Mouse (Mus musculus) limb, embryonic 13.5 days (tissue): ENCODE measurements at regions not wholly inside any gene's neighbourhood (a gene's known extent, or its start where the extent isn't known, plus 50 kb on each side); places are given as distances from the start of the nearest gene placed in this dataset.
"Not testable (repeated sequence)": the region's sequence is repeated elsewhere in the genome, so short reads cannot be mapped to it uniquely, and the experiment has no call there.

Experiments used
- ATAC-seq: fragments of 200-750 bp; cut with Nextera tagmentation; 2 replicates; pipeline ENCODE4 v1.8.0; 2017; ENCODE audit warnings: low read depth, moderate number of reproducible peaks, moderate TSS enrichment; ENCODE audit not compliant: low FRiP score
- H3K27ac ChIP-seq: fragments of 300-500 bp; sonication (generic); 2 replicates; pipeline ENCODE4 v1.5.1; 2015; ENCODE audit warnings: inconsistent platforms, mild to moderate bottlenecking, moderate library complexity
- H3K27me3 ChIP-seq: fragments of 300-500 bp; sonication (generic); 2 replicates; pipeline ENCODE4 v1.6.1; 2015; ENCODE audit warnings: mild to moderate bottlenecking, inconsistent platforms
- H3K36me3 ChIP-seq: fragments of 300-500 bp; sonication (generic); 2 replicates; pipeline ENCODE4 v1.6.1; 2015; ENCODE audit warnings: inconsistent platforms, mild to moderate bottlenecking, moderate library complexity
- H3K4me1 ChIP-seq: fragments of 300-500 bp; sonication (generic); 2 replicates; pipeline ENCODE4 v1.6.1; 2015; ENCODE audit warnings: inconsistent platforms
- H3K4me2 ChIP-seq: fragments of 300-500 bp; sonication (generic); replicated peaks from 2 replicates; pipeline ENCODE4 v1.6.1; 2015; ENCODE audit warnings: inconsistent platforms, mild to moderate bottlenecking, moderate library complexity
- H3K4me3 ChIP-seq: fragments of 300-500 bp; sonication (generic); 2 replicates; pipeline ENCODE4 v1.5.1; 2015; ENCODE audit warnings: moderate library complexity, mild to moderate bottlenecking, inconsistent platforms
- H3K9ac ChIP-seq: fragments of 300-500 bp; sonication (generic); 2 replicates; pipeline ENCODE4 v1.6.1; 2015; ENCODE audit warnings: mild to moderate bottlenecking, inconsistent platforms
- H3K9me3 ChIP-seq: fragments of 300-500 bp; sonication (generic); 2 replicates; pipeline ENCODE4 v1.6.1; 2016; ENCODE audit warnings: inconsistent platforms
- WGBS: fragments of 180-500 bp; shearing (Covaris S2); methylation state at CpG from one replicate; pipeline ENCODE4 v1.1.7; 2015; 5-methylcytosine and 5-hydroxymethylcytosine counted together

DNA sequence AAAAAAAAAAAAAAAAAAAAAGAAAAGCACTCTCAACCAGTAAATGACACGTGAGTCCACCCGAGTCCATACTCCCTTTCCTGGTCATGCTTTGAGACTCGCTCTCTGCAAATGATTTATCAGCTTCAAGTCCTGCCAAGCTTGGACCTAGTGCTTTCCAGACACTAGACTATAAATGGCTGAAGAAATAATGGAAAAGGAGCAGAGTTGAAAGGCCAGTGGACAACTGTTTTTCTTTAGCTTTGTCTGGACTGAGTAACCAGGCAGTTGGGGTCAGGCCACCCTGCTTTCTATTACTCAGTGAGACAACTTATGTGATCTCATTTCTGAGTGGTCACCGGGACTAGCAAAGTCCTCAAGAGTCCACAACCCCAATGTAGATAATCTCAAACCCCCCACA, 112.9 kb downstream of the Kcns3 start:
- no peak overlapping the region for H3K4me2 ChIP-seq
- ATAC-seq, result no peak
- no peak overlapping the region for H3K27ac ChIP-seq
- WGBS, result 91% methylated on average over 4 of the region's 4 CpGs
- H3K36me3 ChIP-seq, result no peaks in the 10 kb centered on the region
- no peaks in the 10 kb centered on the region for H3K9me3 ChIP-seq
- H3K9ac ChIP-seq, result no peak overlapping the region
- no peaks in the 10 kb centered on the region for H3K27me3 ChIP-seq
- H3K4me1 ChIP-seq, result no peaks in the 10 kb centered on the region
- H3K4me3 ChIP-seq, result no peak overlapping the region

DNA sequence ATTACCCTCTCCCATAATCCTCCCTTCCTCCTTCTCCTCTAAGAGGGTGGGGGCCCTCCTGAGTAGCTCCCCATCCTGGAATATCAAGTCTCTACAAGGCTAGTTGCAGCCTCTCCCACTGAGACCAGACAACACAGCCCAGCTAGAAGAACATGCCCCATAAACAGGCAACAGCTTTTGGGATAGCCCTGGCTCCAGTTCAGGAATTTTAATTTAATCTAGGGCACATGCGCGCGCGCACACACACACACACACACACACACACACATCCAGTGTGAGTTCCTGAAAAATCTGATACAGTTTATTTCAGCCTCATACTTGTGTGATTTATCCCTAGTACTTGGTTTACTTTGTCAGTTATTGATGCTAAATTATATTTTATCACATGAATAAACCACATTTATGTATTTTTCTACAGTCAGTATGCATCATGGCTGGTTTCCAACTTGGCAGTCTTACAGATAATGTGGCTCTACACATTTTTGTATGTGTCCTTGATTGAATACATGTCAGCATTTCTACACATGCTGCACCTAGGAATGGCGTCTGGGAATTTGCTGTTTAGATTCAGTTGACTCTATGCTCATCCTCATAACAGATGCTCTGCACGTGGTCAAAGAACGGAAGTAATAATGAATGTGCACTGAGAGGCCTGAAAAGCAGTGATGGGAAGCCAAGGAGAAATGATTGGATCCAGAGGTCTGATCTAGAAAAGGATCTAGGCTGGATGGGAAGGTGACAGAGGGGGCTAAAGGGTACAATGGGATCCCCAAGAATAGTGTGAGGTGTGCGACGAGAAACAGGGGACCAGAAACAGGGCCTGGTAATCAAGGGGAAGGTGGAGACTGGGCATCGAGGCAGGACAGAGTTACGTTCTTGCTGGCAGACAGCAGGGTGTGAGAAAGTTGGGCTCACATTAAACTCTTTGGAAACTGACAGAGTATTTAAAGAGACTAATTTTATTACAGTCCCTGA, 130.0 kb downstream of the Kcns3 start:
- Histone ChIP-seq H3K9ac (no peak overlapping the region), H3K27me3 (no peaks in the 10 kb centered on the region), H3K4me2 (no peak overlapping the region), H3K9me3 (no peaks in the 10 kb centered on the region), H3K27ac (no peak overlapping the region), H3K4me3 (no peak overlapping the region), H3K36me3 (no peaks in the 10 kb centered on the region), H3K4me1 (no peaks in the 10 kb centered on the region)
- WGBS, result 81% methylated on average over 11 of the region's 11 CpGs
- ATAC-seq, result peak; percentile 36

DNA sequence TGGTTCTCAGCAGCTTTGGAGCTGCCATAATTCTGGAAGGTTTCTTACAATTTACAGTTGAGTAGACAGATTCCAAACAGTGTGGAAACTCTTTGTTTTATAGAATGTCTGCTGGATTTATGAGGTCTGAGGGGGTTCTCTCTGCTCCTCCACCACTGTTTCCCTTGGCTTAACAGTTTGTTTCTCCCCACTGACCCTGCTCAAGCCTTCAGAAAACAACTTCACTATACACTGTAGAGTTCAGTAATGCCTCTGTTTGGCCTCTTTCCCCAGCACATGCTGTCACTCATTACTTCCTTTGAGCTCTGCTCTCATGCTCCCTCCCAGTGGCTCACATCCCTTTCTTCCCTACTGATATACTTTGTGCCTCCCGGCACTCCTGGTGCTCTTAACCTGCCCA, 139.7 kb downstream of the Kcns3 start:
- H3K4me2 ChIP-seq, result no peak overlapping the region
- 62% methylated on average over 1 of the region's 1 CpGs for WGBS
- H3K27me3 ChIP-seq, result no peaks in the 10 kb centered on the region
- ATAC-seq, result 0 out of 2 replicates have a peak, but pooled peaks have one; percentile 48
- no peak overlapping the region for H3K4me3 ChIP-seq
- no peaks in the 10 kb centered on the region for H3K9me3 ChIP-seq
- no peak overlapping the region for H3K27ac ChIP-seq
- no peaks in the 10 kb centered on the region for H3K36me3 ChIP-seq
- no peak overlapping the region for H3K9ac ChIP-seq
- H3K4me1 ChIP-seq, result no peaks in the 10 kb centered on the region

DNA sequence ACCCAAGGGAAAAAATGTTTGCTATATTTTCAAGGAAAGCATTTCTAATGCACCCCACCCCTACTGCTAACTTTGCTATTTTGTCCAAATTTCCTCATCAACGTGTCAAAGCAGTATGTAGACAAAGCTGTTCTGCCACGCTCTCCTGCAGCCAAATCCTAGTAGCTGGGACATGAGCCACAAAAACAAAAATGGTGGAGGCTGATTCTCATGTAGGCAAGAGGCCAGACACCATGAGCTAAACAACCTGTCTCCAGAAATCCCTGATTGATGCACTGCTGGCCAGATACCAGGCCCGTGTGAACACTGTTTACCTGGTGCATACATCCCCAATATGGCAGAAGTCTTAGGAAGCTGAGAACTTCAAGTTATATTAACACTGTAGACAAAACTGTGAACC, 166.6 kb downstream of the Kcns3 start:
- no peaks in the 10 kb centered on the region for H3K27me3 ChIP-seq
- H3K9ac ChIP-seq, result no peak overlapping the region
- no peak overlapping the region for H3K27ac ChIP-seq
- no peaks in the 10 kb centered on the region for H3K9me3 ChIP-seq
- no peak for ATAC-seq
- no peak overlapping the region for H3K4me3 ChIP-seq
- no peaks in the 10 kb centered on the region for H3K36me3 ChIP-seq
- H3K4me2 ChIP-seq, result no peak overlapping the region
- no peaks in the 10 kb centered on the region for H3K4me1 ChIP-seq
- 88% methylated on average over 3 of the region's 3 CpGs for WGBS

DNA sequence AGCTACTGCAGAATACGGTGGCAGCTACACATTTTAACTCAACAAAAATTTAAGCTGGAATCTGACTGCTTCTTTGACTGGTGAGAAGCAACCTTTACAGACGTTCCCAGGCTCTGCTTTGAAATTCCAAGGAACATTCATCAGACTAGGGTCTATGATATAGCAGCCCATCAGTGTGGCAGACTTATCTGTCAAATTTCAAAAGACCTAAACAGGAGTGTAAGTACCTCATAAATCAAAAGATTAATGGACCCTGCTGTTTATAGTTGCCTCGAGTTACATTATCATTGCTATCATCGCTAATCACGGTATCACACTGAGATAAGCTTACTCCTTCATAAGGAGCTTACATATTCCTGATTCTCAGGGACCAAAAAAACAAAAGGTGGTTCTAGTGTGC, 201.7 kb downstream of the Kcns3 start:
- Histone ChIP-seq H3K9me3 (no peaks in the 10 kb centered on the region), H3K27ac (no peak overlapping the region), H3K4me3 (no peak overlapping the region), H3K4me2 (no peak overlapping the region), H3K27me3 (no peaks in the 10 kb centered on the region), H3K4me1 (no peaks in the 10 kb centered on the region), H3K36me3 (no peaks in the 10 kb centered on the region), H3K9ac (no peak overlapping the region)
- no peak for ATAC-seq
- WGBS, result 44% methylated on average over 5 of the region's 5 CpGs

DNA sequence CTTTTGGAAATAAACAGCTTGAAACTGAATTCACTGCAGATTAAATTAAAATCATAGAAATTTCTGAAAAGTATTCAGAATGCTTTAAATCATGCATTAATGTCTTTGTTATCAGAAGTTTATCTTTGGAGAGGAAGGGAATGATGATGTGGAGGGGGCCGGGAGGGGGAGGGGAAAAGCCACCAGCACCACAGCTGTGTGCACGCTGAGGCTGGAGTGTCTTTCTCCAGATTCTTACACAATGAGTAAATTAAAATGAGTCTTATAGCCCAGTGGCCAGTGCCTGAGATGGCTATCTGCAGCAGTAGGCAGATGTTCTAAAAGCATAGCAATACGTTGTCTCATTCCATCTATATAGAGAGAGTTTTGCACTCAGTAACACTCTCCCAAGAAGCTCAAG, 209.8 kb downstream of the Kcns3 start:
- Histone ChIP-seq H3K9me3 (no peaks in the 10 kb centered on the region), H3K9ac (no peak overlapping the region), H3K36me3 (no peaks in the 10 kb centered on the region), H3K4me1 (no peaks in the 10 kb centered on the region), H3K27ac (no peak overlapping the region), H3K4me3 (no peak overlapping the region), H3K4me2 (no peak overlapping the region), H3K27me3 (no peaks in the 10 kb centered on the region)
- 78% methylated on average over 3 of the region's 3 CpGs for WGBS
- ATAC-seq, result no peak

DNA sequence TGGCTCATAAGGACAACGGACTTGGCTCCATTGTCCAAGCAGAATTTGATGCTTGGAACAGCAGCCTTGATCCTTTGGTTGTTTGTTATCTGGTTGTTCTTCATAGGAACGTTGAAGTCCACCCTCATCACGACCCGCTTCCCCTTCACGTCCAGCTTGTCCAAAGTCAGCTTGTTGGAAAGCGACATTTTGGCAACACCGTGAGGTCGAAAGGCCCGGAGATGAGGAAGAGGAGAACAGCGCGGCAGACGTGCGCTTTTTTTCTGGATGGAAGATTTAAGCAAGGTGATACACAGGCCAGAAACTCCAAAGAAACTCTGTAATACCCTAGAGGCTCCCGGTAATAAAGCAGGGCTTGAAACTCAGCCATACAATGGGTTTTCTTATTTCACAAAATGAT, 250.8 kb downstream of the Kcns3 start:
- H3K27ac ChIP-seq, H3K4me2 ChIP-seq, H3K36me3 ChIP-seq, H3K4me1 ChIP-seq, H3K9me3 ChIP-seq, ATAC-seq, H3K27me3 ChIP-seq, H3K4me3 ChIP-seq, H3K9ac ChIP-seq: not testable (repeated sequence)
- 88% methylated on average over 10 of the region's 14 CpGs for WGBS

DNA sequence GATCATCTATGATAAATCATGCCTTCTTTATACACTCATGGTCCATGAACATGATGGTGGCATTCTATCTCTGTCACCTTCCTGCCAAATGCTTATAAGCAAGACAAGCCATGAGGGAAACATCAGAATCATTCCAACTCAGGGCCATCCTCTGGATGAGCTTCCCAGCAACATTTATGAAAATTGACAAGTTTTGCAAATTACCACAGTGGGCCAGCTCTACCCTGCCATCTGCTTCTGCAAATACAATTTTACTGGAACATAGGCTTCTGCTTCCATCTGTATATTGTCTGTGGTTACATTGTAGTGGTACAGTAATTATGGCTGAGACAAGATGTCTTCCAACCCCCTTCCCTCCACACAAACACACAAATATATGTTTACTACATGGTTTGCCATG, 272.1 kb downstream of the Kcns3 start:
- Histone ChIP-seq H3K36me3 (no peaks in the 10 kb centered on the region), H3K9me3 (no peaks in the 10 kb centered on the region)
- ATAC-seq, result no peak

DNA sequence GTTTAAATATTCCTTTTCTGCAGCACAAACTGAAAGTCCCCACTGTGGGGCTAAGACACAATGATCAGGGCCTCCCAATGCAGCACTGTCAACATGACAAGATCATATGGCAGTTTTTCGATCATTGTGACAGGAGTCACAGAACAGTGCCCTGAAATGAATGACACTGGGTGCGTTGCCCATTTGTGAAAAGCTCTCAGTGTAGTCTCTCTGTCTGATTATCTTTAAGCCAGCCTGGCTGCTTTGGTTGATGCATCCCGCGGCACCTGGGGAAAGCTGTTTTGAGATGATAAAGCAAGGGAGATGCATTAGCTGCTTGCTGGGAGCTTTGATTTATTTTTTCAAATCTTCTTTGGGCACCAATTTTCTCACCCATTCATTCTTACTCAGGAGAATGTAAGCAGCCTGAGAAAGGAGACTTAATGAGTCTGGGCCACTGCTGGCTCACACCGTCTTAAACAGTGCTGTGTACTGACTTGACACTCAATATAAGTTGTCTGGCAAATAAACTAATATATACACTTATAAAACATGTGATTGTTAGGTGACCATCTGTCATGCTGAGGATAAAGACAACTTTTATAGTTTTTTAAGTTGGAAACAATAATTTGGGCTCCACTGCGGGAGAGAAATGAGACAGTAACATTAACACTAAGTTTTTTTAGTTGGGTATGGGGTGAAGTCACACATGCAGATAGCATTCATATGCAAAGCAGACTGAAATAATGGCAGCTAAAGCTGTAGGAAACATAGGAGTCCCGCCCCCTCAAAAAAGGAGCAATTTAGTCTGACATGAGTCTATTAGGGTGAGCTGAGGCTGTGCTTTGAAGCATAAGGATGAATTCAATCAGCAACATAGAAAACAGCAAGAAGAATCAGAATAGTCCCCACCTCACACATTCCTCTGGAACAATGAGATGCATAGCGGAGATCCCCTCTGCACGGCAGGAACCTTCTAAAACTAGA, 276.0 kb downstream of the Kcns3 start:
- 73% methylated on average over 9 of the region's 9 CpGs for WGBS

More for the DNA sequence above, 272.1 kb downstream of the Kcns3 start:
- Histone ChIP-seq H3K27ac (no peak overlapping the region), H3K4me2 (no peak overlapping the region), H3K9ac (no peak overlapping the region), H3K27me3 (no peaks in the 10 kb centered on the region), H3K4me3 (no peak overlapping the region), H3K4me1 (no peaks in the 10 kb centered on the region)

DNA sequence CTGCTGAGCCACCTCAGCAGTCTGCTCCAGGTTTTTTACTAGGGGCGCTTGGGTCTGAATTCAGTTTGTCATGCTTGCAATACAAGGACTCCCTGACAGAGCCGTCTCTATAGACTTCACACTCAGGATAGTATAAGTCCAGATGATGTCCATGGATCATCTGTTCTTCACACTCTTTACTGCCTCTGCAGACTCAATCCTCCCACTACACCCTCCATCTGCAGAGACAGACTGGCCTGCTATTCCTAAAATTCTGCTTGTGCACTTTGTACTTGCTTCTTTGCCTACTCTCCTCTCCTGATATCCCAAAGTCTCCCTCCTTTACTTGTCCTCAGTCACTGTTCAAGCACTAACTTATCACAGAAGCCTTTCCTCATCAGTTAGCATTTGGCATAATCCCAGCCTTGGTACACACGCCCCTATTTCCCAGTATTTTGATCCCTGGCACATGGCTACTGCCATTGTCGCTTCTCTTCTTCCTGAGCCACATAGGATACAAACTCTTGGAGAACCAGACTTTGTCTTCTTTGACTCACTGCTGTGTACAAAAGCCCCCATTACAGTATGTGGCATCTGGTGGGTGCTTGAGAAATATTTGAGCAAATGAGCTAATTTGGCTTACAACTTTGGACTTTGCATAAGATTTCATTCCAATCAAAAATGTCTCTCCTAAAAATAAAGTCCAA, 277.0 kb downstream of the Kcns3 start:
- WGBS, result 86% methylated on average over 4 of the region's 4 CpGs
- no peaks in the 10 kb centered on the region for H3K4me1 ChIP-seq
- no peaks in the 10 kb centered on the region for H3K27me3 ChIP-seq
- H3K9me3 ChIP-seq, result no peaks in the 10 kb centered on the region
- H3K27ac ChIP-seq, result no peak overlapping the region
- no peak overlapping the region for H3K4me3 ChIP-seq
- no peak overlapping the region for H3K4me2 ChIP-seq
- H3K9ac ChIP-seq, result no peak overlapping the region
- ATAC-seq, result no peak
- H3K36me3 ChIP-seq, result no peaks in the 10 kb centered on the region

More for the DNA sequence above, 276.0 kb downstream of the Kcns3 start:
- Histone ChIP-seq H3K4me2 (no peak overlapping the region), H3K4me1 (no peaks in the 10 kb centered on the region), H3K27ac (no peak overlapping the region), H3K9ac (no peak overlapping the region), H3K27me3 (no peaks in the 10 kb centered on the region), H3K4me3 (no peak overlapping the region), H3K9me3 (no peaks in the 10 kb centered on the region), H3K36me3 (no peaks in the 10 kb centered on the region)
- ATAC-seq, result no peak

DNA sequence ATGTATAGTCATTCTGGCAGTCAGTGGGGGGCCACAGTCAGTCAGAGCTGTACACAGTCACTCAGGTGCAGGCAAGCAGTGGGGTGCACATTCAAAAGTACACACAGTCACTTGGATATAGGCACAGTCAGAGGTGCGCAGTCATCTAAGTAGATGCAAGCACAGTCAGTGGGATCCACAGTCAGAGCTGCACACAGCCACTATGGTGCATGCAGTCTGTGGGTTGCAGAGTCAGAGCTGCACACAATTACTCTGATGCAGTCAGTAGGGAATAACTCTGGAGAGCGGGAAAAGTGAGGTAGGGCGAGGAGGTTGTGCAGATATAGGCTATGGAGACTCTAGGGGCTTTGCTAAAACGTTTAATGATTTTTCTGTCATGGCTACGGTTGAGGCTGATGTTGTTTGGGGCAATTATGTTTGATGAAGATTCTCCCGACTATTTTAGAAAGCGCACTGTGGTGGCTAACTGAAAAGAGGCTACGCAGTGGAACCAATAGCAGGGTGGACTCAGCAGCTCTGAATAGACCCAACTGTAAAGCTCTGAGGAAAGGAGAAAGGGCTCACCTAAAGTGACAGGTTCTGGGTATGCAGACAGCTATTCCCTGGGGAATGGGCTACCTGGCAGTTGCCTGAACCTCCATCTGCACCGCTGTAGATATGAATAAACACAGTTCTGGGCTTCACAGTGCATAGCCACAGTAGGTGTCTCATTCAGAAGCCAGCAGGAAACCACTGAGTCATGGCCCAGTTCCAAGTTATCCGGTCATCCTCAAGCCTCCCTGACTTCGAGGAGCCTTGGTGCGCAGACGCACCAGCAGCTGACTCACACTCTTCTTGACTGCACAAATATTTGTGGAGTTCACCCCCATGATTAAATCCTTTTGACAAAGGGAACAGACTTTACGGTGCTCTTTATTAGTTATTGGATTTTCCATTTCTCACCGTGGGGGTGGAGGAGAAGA, 282.9 kb downstream of the Kcns3 start:
- ATAC-seq, result no peak
- H3K4me1 ChIP-seq, result no peaks in the 10 kb centered on the region
- no peak overlapping the region for H3K27ac ChIP-seq
- H3K4me3 ChIP-seq, result no peak overlapping the region
- no peak overlapping the region for H3K9ac ChIP-seq
- no peaks in the 10 kb centered on the region for H3K27me3 ChIP-seq
- H3K4me2 ChIP-seq, result no peak overlapping the region
- H3K9me3 ChIP-seq, result no peaks in the 10 kb centered on the region
- H3K36me3 ChIP-seq, result no peaks in the 10 kb centered on the region
- 77% methylated on average over 15 of the region's 15 CpGs for WGBS
